Mouse (Mus musculus) forebrain, embryonic 16.5 days (tissue): ENCODE data around the gene Megf8. TPM values are rescaled to one million over a fixed set of nuclear protein-coding genes. Genes with fewer than 3 reads are reported as not detected.

Experiments used
- ATAC-seq: fragments of 200-750 bp; cut with Nextera tagmentation; 2 replicates; pipeline ENCODE4 v1.8.0; 2017; ENCODE audit warnings: mild to moderate bottlenecking, moderate library complexity
- H3K27ac ChIP-seq: fragments of 300-500 bp; sonication (generic); 2 replicates; pipeline ENCODE4 v1.5.1; 2014; ENCODE audit warnings: low read length, control low read depth
- H3K27me3 ChIP-seq: fragments of 300-500 bp; sonication (generic); replicated peaks from 2 replicates; pipeline ENCODE4 v1.6.1; 2014; ENCODE audit warnings: low read length; ENCODE audit not compliant: control insufficient read depth, insufficient read depth
- H3K36me3 ChIP-seq: fragments of 300-500 bp; sonication (generic); 2 replicates; pipeline ENCODE4 v1.6.1; 2014; ENCODE audit not compliant: control insufficient read depth, insufficient read depth
- H3K4me1 ChIP-seq: fragments of 300-500 bp; sonication (generic); replicated peaks from 2 replicates; pipeline ENCODE4 v1.6.1; 2014; ENCODE audit warnings: low read length; ENCODE audit not compliant: control insufficient read depth, insufficient read depth
- H3K4me2 ChIP-seq: fragments of 300-500 bp; sonication (generic); 2 replicates; pipeline ENCODE4 v1.6.1; 2014; ENCODE audit warnings: mild to moderate bottlenecking, low read length, control low read depth
- H3K4me3 ChIP-seq: fragments of 300-500 bp; sonication (generic); replicated peaks from 2 replicates; pipeline ENCODE4 v1.5.1; 2014; ENCODE audit warnings: mild to moderate bottlenecking, low read length, control low read depth
- H3K9ac ChIP-seq: fragments of 300-500 bp; sonication (generic); replicated peaks from 2 replicates; pipeline ENCODE4 v1.6.1; 2014; ENCODE audit warnings: low read depth, low read length, control low read depth
- H3K9me3 ChIP-seq: fragments of 300-500 bp; sonication (generic); 2 replicates; pipeline ENCODE4 v1.6.1; 2016; ENCODE audit warnings: low read length; ENCODE audit not compliant: control insufficient read depth
- WGBS: fragments of 180-500 bp; shearing (Covaris S2); extraction: QIAGEN DNeasy Blood & Tissue Kit; methylation state at CpG from one replicate; pipeline ENCODE4 v1.1.7; 2014; 5-methylcytosine and 5-hydroxymethylcytosine counted together
- polyA plus RNA-seq: library from polyadenylated mRNA; unstranded; fragments of >200 nt; fragmentation: Nextera tagmentation; extraction: Ambion mirVana; gene quantifications from 2 replicates; pipeline ENCODE4 v1.2.1, GENCODE M21; 2015

Gene Megf8
- 22.6 and 25.0 TPM in 2 replicates for polyA plus RNA-seq

GRCm38 (mm10) chr7:25316532-25317445, at the start of gene Megf8:
Megf8 (plus strand) TSS chr7:25317164.
- Histone ChIP-seq H3K27ac (peak within 1 kb of the TSS; percentile 89), H3K9ac (peak within 1 kb of the TSS; percentile 86), H3K9me3 (no peaks in the 10 kb centered on the region), H3K4me2 (peak within 1 kb of the TSS; percentile 99), H3K27me3 (peaks cover 35% of the 10 kb centered on the region), H3K4me1 (peaks cover 35% of the 10 kb centered on the region), H3K4me3 (peak within 1 kb of the TSS; percentile 86), H3K36me3 (no peaks in the 10 kb centered on the region)
- WGBS, result under 1% methylated on average over 52 of the region's 52 CpGs
- ATAC-seq, result peak; percentile 98

- peak within 1 kb of the TSS; percentile 84 for H3K4me3 ChIP-seq
- H3K4me2 ChIP-seq, result peak within 1 kb of the TSS; percentile 79
- H3K27ac ChIP-seq, result peak within 1 kb of the TSS; percentile 90
- no peaks in the 10 kb centered on the region for H3K9me3 ChIP-seq
- under 1% methylated on average over 29 of the region's 29 CpGs for WGBS
- peaks cover 4% of the 10 kb centered on the region; the same call in 1 of the 2 replicates for H3K36me3 ChIP-seq
- H3K4me1 ChIP-seq, result peaks cover 20% of the 10 kb centered on the region
- H3K27me3 ChIP-seq, result no peaks in the 10 kb centered on the region
- peak; percentile 83 for ATAC-seq
- H3K9ac ChIP-seq, result peak within 1 kb of the TSS; percentile 76
Observed at GRCm38 (mm10) chr7:25267301-25267750, 49.6 kb upstream of the Megf8 start, which contains the start of gene Cic. Cic (plus strand) TSS chr7:25267704.

GRCm38 (mm10) chr7:25267751-25268463, 49.1 kb upstream of the Megf8 start:
- peak overlapping the region; percentile 84 for H3K4me3 ChIP-seq
- WGBS, result 0% methylated on average over 33 of the region's 33 CpGs

GRCm38 (mm10) chr7:25268588-25268987, 48.4 kb upstream of the Megf8 start:
- no peaks in the 10 kb centered on the region for H3K27me3 ChIP-seq
- peaks cover 7% of the 10 kb centered on the region for H3K36me3 ChIP-seq
- no peak for ATAC-seq
- H3K4me2 ChIP-seq, result peak overlapping the region; percentile 79
- H3K4me1 ChIP-seq, result peaks cover 20% of the 10 kb centered on the region
- H3K4me3 ChIP-seq, result peak overlapping the region; percentile 84
- H3K9me3 ChIP-seq, result no peaks in the 10 kb centered on the region
- H3K9ac ChIP-seq, result peak overlapping the region; percentile 76
- under 1% methylated on average over 7 of the region's 7 CpGs for WGBS
- H3K27ac ChIP-seq, result peak overlapping the region; percentile 83

More at GRCm38 (mm10) chr7:25267751-25268463, 49.1 kb upstream of the Megf8 start:
- H3K27me3 ChIP-seq, result no peaks in the 10 kb centered on the region
- peaks cover 20% of the 10 kb centered on the region for H3K4me1 ChIP-seq
- H3K4me2 ChIP-seq, result peak overlapping the region; percentile 79
- H3K27ac ChIP-seq, result peak overlapping the region; percentile 90
- peaks cover 4% of the 10 kb centered on the region; the same call in 1 of the 2 replicates for H3K36me3 ChIP-seq
- ATAC-seq, result peak; percentile 95
- no peaks in the 10 kb centered on the region for H3K9me3 ChIP-seq
- H3K9ac ChIP-seq, result peak overlapping the region; percentile 76

GRCm38 (mm10) chr7:25269029-25269428, 47.9 kb upstream of the Megf8 start:
- WGBS, result 45% methylated on average over 4 of the region's 4 CpGs
- no peak for ATAC-seq
- Histone ChIP-seq H3K9ac (peak overlapping the region; percentile 76), H3K27me3 (no peaks in the 10 kb centered on the region), H3K4me3 (peak overlapping the region; percentile 84), H3K9me3 (no peaks in the 10 kb centered on the region), H3K27ac (no peak overlapping the region), H3K4me1 (peaks cover 21% of the 10 kb centered on the region), H3K4me2 (peak overlapping the region; percentile 79), H3K36me3 (peaks cover 7% of the 10 kb centered on the region)

GRCm38 (mm10) chr7:25269545-25270271, 47.3 kb upstream of the Megf8 start:
- Histone ChIP-seq H3K9me3 (no peaks in the 10 kb centered on the region), H3K9ac (0 out of 2 replicates have a peak overlapping the region, but pooled peaks have one; percentile 12), H3K27ac (no peak overlapping the region), H3K4me1 (peaks cover 24% of the 10 kb centered on the region), H3K4me3 (no peak overlapping the region), H3K4me2 (peak overlapping the region; percentile 79; the same call in 1 of the 2 replicates), H3K36me3 (peaks cover 7% of the 10 kb centered on the region), H3K27me3 (no peaks in the 10 kb centered on the region)
- 76% methylated on average over 8 of the region's 8 CpGs for WGBS
- ATAC-seq, result no peak

- 90% methylated on average over 35 of the region's 35 CpGs for WGBS
- peaks cover 35% of the 10 kb centered on the region for H3K4me1 ChIP-seq
- no peak overlapping the region for H3K27ac ChIP-seq
- H3K4me3 ChIP-seq, result no peak overlapping the region
- H3K4me2 ChIP-seq, result no peak overlapping the region
- H3K27me3 ChIP-seq, result no peaks in the 10 kb centered on the region
- peaks cover 7% of the 10 kb centered on the region for H3K36me3 ChIP-seq
- ATAC-seq, result no peak
- H3K9me3 ChIP-seq, result no peaks in the 10 kb centered on the region
- no peak overlapping the region for H3K9ac ChIP-seq
Observed at GRCm38 (mm10) chr7:25270652-25271633, 46.0 kb upstream of the Megf8 start.
